Mouse (Mus musculus): ENCODE data around the gene Sptb. TPM values are rescaled to one million over a fixed set of nuclear protein-coding genes. Genes with fewer than 3 reads are reported as not detected.

The Sptb gene
- 2.9 and 4.3 TPM in 2 replicates for polyA plus RNA-seq (2015; fragmentation: Nextera tagmentation; extraction: Ambion mirVana)

DNA sequence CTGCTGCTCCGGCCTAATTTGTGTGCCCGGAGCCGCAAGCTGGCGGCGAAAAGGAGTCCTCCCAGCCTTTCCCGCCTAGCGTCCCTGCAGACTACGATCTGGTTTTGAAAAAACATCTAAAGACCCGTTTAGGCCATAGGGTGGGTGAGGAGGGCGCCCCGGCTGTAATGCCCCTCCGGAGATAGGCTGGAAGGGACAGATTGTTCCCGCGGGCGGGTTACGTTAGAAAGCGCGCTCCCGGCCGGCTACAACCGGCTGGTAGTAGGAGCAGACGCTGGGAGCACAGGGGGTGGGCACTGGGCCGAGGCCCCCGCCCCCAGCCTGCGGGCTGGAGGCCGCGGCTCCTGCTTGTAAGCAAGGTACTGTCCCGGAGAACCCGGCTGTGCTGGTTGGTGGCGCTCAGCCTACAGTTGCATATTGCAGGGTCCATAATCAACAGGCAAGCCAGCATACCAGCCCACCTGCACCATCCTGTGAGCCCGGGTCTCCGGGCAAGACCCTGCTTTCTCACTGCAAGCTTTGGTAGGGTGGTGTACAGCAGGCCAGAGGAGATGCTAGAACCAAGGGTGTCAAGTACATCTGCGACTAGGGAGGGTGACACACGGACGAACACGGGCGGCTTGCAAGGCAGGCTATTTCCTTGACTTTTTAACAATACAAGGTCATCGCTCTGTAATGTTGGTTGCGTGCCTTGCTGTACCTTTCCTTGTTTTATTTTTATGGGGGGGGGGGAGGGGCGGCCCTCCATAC is at the start of gene Sptb:
Sptb (minus strand) TSS at position 197 of the 750 bp plus-strand sequence.
- ATAC-seq (ENCODE audit: insufficient read depth, low FRiP score) = peak; percentile 48; the same call in 1 of the 2 replicates
- H3K9ac ChIP-seq (ENCODE audit: low read length) = peak within 1 kb of the TSS; percentile 71
- peaks cover 25% of the 10 kb centered on the region for H3K27me3 ChIP-seq (ENCODE audit: control insufficient read depth, insufficient read depth, low read length)
- H3K9me3 ChIP-seq (replicated peaks; ENCODE audit: control insufficient read depth, low read length) = no peaks in the 10 kb centered on the region
- H3K4me2 ChIP-seq (ENCODE audit: low read depth, low read length) = peak within 1 kb of the TSS; percentile 100
- WGBS = 1% methylated on average over 40 of the region's 40 CpGs
- H3K27ac ChIP-seq (ENCODE audit: low read length) = no peak within 1 kb of the TSS
- peaks cover 13% of the 10 kb centered on the region for H3K4me1 ChIP-seq (ENCODE audit: control insufficient read depth, insufficient read depth, low read length)
- H3K36me3 ChIP-seq (ENCODE audit: control insufficient read depth, insufficient read depth, low read length) = no peaks in the 10 kb centered on the region
- peak within 1 kb of the TSS; percentile 69 for H3K4me3 ChIP-seq (replicated peaks; ENCODE audit: low read length)

GRCm38 (mm10) chr12:76752652-76753318 is 42.4 kb upstream of the Sptb start:
- WGBS = 43% methylated on average over 14 of the region's 14 CpGs
- H3K4me2 ChIP-seq (ENCODE audit: low read depth, low read length) = no peak overlapping the region
- no peaks in the 10 kb centered on the region for H3K36me3 ChIP-seq (ENCODE audit: control insufficient read depth, insufficient read depth, low read length)

GRCm38 (mm10) chr12:76750866-76751459 is 40.6 kb upstream of the Sptb start:
- Histone ChIP-seq H3K4me2 (ENCODE audit: low read depth, low read length) (no peak overlapping the region), H3K27me3 (ENCODE audit: control insufficient read depth, insufficient read depth, low read length) (no peaks in the 10 kb centered on the region), H3K4me1 (ENCODE audit: control insufficient read depth, insufficient read depth, low read length) (no peaks in the 10 kb centered on the region), H3K9ac (ENCODE audit: low read length) (no peak overlapping the region), H3K9me3 (replicated peaks; ENCODE audit: control insufficient read depth, low read length) (no peaks in the 10 kb centered on the region), H3K27ac (ENCODE audit: low read length) (no peak overlapping the region), H3K4me3 (replicated peaks; ENCODE audit: low read length) (no peak overlapping the region), H3K36me3 (ENCODE audit: control insufficient read depth, insufficient read depth, low read length) (no peaks in the 10 kb centered on the region)
- ATAC-seq (ENCODE audit: insufficient read depth, low FRiP score) = no peak
- 75% methylated on average over 16 of the region's 16 CpGs for WGBS

More at GRCm38 (mm10) chr12:76752652-76753318, 42.4 kb upstream of the Sptb start:
- Histone ChIP-seq H3K4me3 (replicated peaks; ENCODE audit: low read length) (no peak overlapping the region), H3K27me3 (ENCODE audit: control insufficient read depth, insufficient read depth, low read length) (no peaks in the 10 kb centered on the region), H3K27ac (ENCODE audit: low read length) (no peak overlapping the region), H3K4me1 (ENCODE audit: control insufficient read depth, insufficient read depth, low read length) (no peaks in the 10 kb centered on the region), H3K9me3 (replicated peaks; ENCODE audit: control insufficient read depth, low read length) (no peaks in the 10 kb centered on the region), H3K9ac (ENCODE audit: low read length) (no peak overlapping the region)
- no peak for ATAC-seq (ENCODE audit: insufficient read depth, low FRiP score)

DNA sequence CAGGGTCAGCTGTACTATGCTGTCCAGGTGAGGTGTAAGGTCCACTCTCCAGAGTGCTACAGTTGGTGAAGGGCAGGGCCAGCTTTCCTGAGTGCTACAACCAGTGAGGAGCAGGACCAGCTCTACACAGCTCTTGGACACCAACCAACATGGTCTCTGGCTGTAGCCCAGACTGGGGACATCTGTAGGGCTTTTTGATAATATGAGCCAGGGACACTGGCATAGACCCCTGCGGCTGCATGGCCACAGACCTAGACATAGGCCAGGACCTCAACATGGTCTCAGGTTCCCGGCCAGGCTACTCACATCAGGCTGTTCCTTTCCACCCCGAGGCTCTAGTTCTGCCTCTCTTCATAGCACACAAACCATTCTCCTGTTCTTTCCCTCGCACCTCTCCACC is 17.6 kb upstream of the Sptb start:
- 80% methylated on average over 4 of the region's 4 CpGs for WGBS
- ATAC-seq (ENCODE audit: insufficient read depth, low FRiP score) = no peak
- H3K9ac ChIP-seq (ENCODE audit: low read length) = no peak overlapping the region

DNA sequence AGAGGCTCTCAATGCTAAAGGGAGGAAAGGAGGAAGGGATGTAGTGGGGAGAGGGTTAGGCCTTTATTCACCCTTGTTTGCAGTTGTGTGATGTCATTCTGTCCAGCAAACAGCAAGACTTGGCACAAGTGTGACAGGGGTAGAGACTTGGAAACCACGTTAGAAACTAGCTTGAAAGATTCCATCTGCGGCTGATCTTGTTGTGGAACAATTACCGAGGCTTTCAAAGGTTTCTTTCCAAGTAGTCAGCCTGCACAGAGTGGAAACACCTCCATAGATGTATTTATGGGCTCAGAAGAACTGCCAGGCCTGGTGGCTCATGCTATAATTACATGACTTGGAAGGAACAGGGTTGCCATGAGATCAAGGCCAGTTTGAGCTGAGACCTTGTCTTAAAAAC is 11.7 kb upstream of the Sptb start:
- H3K27me3 ChIP-seq (ENCODE audit: control insufficient read depth, insufficient read depth, low read length) = no peaks in the 10 kb centered on the region
- H3K27ac ChIP-seq (ENCODE audit: low read length) = no peak overlapping the region
- H3K9ac ChIP-seq (ENCODE audit: low read length) = no peak overlapping the region
- H3K4me3 ChIP-seq (replicated peaks; ENCODE audit: low read length) = no peak overlapping the region
- no peak overlapping the region for H3K4me2 ChIP-seq (ENCODE audit: low read depth, low read length)
- ATAC-seq (ENCODE audit: insufficient read depth, low FRiP score) = no peak
- H3K9me3 ChIP-seq (replicated peaks; ENCODE audit: control insufficient read depth, low read length) = 0 out of 2 replicates have a peak, but pooled peaks cover 3% of the 10 kb centered on the region
- no peaks in the 10 kb centered on the region for H3K4me1 ChIP-seq (ENCODE audit: control insufficient read depth, insufficient read depth, low read length)
- no peaks in the 10 kb centered on the region for H3K36me3 ChIP-seq (ENCODE audit: control insufficient read depth, insufficient read depth, low read length)
- WGBS = 60% methylated on average over 3 of the region's 3 CpGs

More for the DNA sequence above, 17.6 kb upstream of the Sptb start:
- no peaks in the 10 kb centered on the region for H3K36me3 ChIP-seq (ENCODE audit: control insufficient read depth, insufficient read depth, low read length)
- H3K27ac ChIP-seq (ENCODE audit: low read length) = no peak overlapping the region
- no peaks in the 10 kb centered on the region for H3K27me3 ChIP-seq (ENCODE audit: control insufficient read depth, insufficient read depth, low read length)
- 0 out of 2 replicates have a peak, but pooled peaks cover 5% of the 10 kb centered on the region for H3K9me3 ChIP-seq (replicated peaks; ENCODE audit: control insufficient read depth, low read length)
- H3K4me1 ChIP-seq (ENCODE audit: control insufficient read depth, insufficient read depth, low read length) = no peaks in the 10 kb centered on the region
- no peak overlapping the region for H3K4me3 ChIP-seq (replicated peaks; ENCODE audit: low read length)
- H3K4me2 ChIP-seq (ENCODE audit: low read depth, low read length) = no peak overlapping the region

- Histone ChIP-seq H3K36me3 (ENCODE audit: control insufficient read depth, insufficient read depth, low read length) (no peaks in the 10 kb centered on the region), H3K27ac (ENCODE audit: low read length) (no peak overlapping the region), H3K9ac (ENCODE audit: low read length) (no peak overlapping the region), H3K27me3 (ENCODE audit: control insufficient read depth, insufficient read depth, low read length) (no peaks in the 10 kb centered on the region), H3K4me2 (ENCODE audit: low read depth, low read length) (no peak overlapping the region), H3K4me1 (ENCODE audit: control insufficient read depth, insufficient read depth, low read length) (no peaks in the 10 kb centered on the region), H3K4me3 (replicated peaks; ENCODE audit: low read length) (no peak overlapping the region), H3K9me3 (replicated peaks; ENCODE audit: control insufficient read depth, low read length) (0 out of 2 replicates have a peak, but pooled peaks cover 3% of the 10 kb centered on the region)
- no peak for ATAC-seq (ENCODE audit: insufficient read depth, low FRiP score)
These were observed 10.2 kb upstream of the Sptb start for GRCm38 (mm10) chr12:76720572-76720971.

GRCm38 (mm10) chr12:76718384-76718783 is 8.0 kb upstream of the Sptb start:
- Histone ChIP-seq H3K4me3 (replicated peaks; ENCODE audit: low read length) (no peak overlapping the region), H3K4me2 (ENCODE audit: low read depth, low read length) (no peak overlapping the region), H3K9ac (ENCODE audit: low read length) (no peak overlapping the region), H3K27ac (ENCODE audit: low read length) (no peak overlapping the region), H3K9me3 (replicated peaks; ENCODE audit: control insufficient read depth, low read length) (no peaks in the 10 kb centered on the region), H3K36me3 (ENCODE audit: control insufficient read depth, insufficient read depth, low read length) (no peaks in the 10 kb centered on the region), H3K27me3 (ENCODE audit: control insufficient read depth, insufficient read depth, low read length) (no peaks in the 10 kb centered on the region), H3K4me1 (ENCODE audit: control insufficient read depth, insufficient read depth, low read length) (no peaks in the 10 kb centered on the region)
- no peak for ATAC-seq (ENCODE audit: insufficient read depth, low FRiP score)
- WGBS = 84% methylated on average over 4 of the region's 4 CpGs

DNA sequence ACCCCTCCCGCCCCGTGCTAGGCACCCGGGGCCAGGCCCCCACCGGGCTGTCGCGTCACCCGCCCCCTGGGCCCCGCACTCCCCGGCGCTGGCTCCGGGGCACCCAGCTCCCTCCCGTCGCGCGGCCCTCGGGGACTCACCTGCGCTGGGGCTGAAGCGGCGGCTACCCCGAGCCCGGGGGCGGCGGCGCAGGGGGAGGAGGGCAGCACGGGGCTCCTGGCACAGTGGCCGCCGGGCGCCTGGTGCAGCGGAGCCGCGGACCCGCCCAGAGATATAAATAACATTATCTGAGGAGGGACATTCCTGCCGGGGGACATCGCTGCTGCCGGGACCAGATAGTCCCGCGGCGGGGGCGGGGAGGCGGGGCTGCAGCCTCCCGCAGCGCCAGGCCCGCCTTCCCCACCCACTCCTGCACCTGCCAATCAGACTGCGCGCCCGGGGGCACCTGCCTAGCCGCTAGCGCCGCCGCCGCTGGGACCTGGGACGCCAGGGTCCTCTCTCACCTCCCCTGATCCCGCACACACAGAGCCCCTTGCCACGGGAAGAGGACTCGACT is 474 bp downstream of the Sptb start:
- ATAC-seq (ENCODE audit: insufficient read depth, low FRiP score) = peak; percentile 80
- Histone ChIP-seq H3K4me3 (replicated peaks; ENCODE audit: low read length) (peak overlapping the region; percentile 69), H3K27me3 (ENCODE audit: control insufficient read depth, insufficient read depth, low read length) (peaks cover 25% of the 10 kb centered on the region), H3K4me2 (ENCODE audit: low read depth, low read length) (peak overlapping the region; percentile 100), H3K4me1 (ENCODE audit: control insufficient read depth, insufficient read depth, low read length) (peaks cover 13% of the 10 kb centered on the region), H3K9ac (ENCODE audit: low read length) (peak overlapping the region; percentile 71), H3K27ac (ENCODE audit: low read length) (no peak overlapping the region), H3K9me3 (replicated peaks; ENCODE audit: control insufficient read depth, low read length) (no peaks in the 10 kb centered on the region), H3K36me3 (ENCODE audit: control insufficient read depth, insufficient read depth, low read length) (no peaks in the 10 kb centered on the region)
- WGBS = under 1% methylated on average over 48 of the region's 55 CpGs
